Mouse (Mus musculus) kidney, postnatal 0 days (tissue): ENCODE measurements around the gene Pnrc2. TPM values are rescaled to one million over a fixed set of nuclear protein-coding genes. Genes with fewer than 3 reads are reported as not detected.

Experiments used
- ATAC-seq: fragments of 200-750 bp; cut with Nextera tagmentation; replicated peaks from 2 replicates; pipeline ENCODE4 v1.8.0; 2017; ENCODE audit warnings: low read depth, moderate number of reproducible peaks, moderate TSS enrichment, moderate library complexity; ENCODE audit not compliant: low FRiP score
- DNase-seq: peaks from one replicate; pipeline ENCODE4 v3.0.0-alpha.2; 2016; ENCODE audit warnings: low spot score
- H3K27ac ChIP-seq: fragments of 300-500 bp; sonication (generic); 2 replicates; pipeline ENCODE4 v1.5.1; 2014; ENCODE audit warnings: mild to moderate bottlenecking
- H3K27me3 ChIP-seq: fragments of 300-500 bp; sonication (generic); 2 replicates; pipeline ENCODE4 v1.6.1; 2014; ENCODE audit warnings: low read length, mixed read lengths; ENCODE audit not compliant: insufficient read depth
- H3K36me3 ChIP-seq: fragments of 300-500 bp; sonication (generic); 2 replicates; pipeline ENCODE4 v1.6.1; 2014; ENCODE audit warnings: low read length, mixed read lengths; ENCODE audit not compliant: insufficient read depth
- H3K4me1 ChIP-seq: fragments of 300-500 bp; sonication (generic); replicated peaks from 2 replicates; pipeline ENCODE4 v1.6.1; 2014; ENCODE audit warnings: antibody characterized with exemption, low read length, mixed read lengths; ENCODE audit not compliant: insufficient read depth
- H3K4me2 ChIP-seq: fragments of 300-500 bp; sonication (generic); 2 replicates; pipeline ENCODE4 v1.6.1; 2014; ENCODE audit warnings: mild to moderate bottlenecking, low read length, moderate library complexity, mixed read lengths
- H3K4me3 ChIP-seq: fragments of 300-500 bp; sonication (generic); replicated peaks from 2 replicates; pipeline ENCODE4 v1.5.1; 2014; ENCODE audit warnings: low read depth, low read length
- H3K9ac ChIP-seq: fragments of 300-500 bp; sonication (generic); 2 replicates; pipeline ENCODE4 v1.6.1; 2014; ENCODE audit warnings: low read depth, low read length
- H3K9me3 ChIP-seq: fragments of 300-500 bp; sonication (generic); replicated peaks from 2 replicates; pipeline ENCODE4 v1.6.1; 2016; ENCODE audit warnings: low read length, inconsistent platforms, mixed read lengths
- CTCF ChIP-seq: IDR thresholded peaks from 2 replicates; pipeline ENCODE4 v1.5.1; 2016; ENCODE audit warnings: antibody characterized with exemption, low read depth, mild to moderate bottlenecking, moderate library complexity
- WGBS: fragments of 180-500 bp; shearing (Covaris S2); extraction: QIAGEN DNeasy Blood & Tissue Kit; methylation state at CpG from one replicate; pipeline ENCODE4 v1.1.7; 2014; 5-methylcytosine and 5-hydroxymethylcytosine counted together
- polyA plus RNA-seq: library from polyadenylated mRNA; unstranded; fragments of >200 nt; fragmentation: Nextera tagmentation; extraction: Ambion mirVana; gene quantifications from 2 replicates; pipeline ENCODE4 v1.2.1, GENCODE M21; 2015

Gene Pnrc2
- polyA plus RNA-seq, 1 experiment from 2014 or later: 190 TPM

- WGBS: 8% methylated on average over 6 of the region's 6 CpGs
- Histone ChIP-seq H3K36me3 (no peaks in the 10 kb centered on the region), H3K9me3 (no peaks in the 10 kb centered on the region), H3K9ac (peak overlapping the region; percentile 96), H3K4me2 (peak overlapping the region; percentile 86), H3K27ac (peak overlapping the region; percentile 99), H3K27me3 (no peaks in the 10 kb centered on the region), H3K4me3 (peak overlapping the region; percentile 96), H3K4me1 (peaks cover 20% of the 10 kb centered on the region)
- 0 out of 2 replicates have a peak, but pooled peaks have one; percentile 6 for ATAC-seq
- TF ChIP-seq CTCF: no peak; the same call in 1 of the 2 replicates
- DNase-seq: peak; percentile 82
These were observed 18.6 kb downstream of the Pnrc2 start for GRCm38 (mm10) chr4:135855080-135855479.

GRCm38 (mm10) chr4:135854630-135855029, 19.0 kb downstream of the Pnrc2 start:
- Histone ChIP-seq H3K4me2 (peak overlapping the region; percentile 86; the same call in 1 of the 2 replicates), H3K9me3 (no peaks in the 10 kb centered on the region), H3K36me3 (no peaks in the 10 kb centered on the region), H3K27ac (peak overlapping the region; percentile 99; the same call in 1 of the 2 replicates), H3K27me3 (no peaks in the 10 kb centered on the region), H3K9ac (no peak overlapping the region), H3K4me1 (peaks cover 15% of the 10 kb centered on the region), H3K4me3 (peak overlapping the region; percentile 96; the same call in 1 of the 2 replicates)
- TF ChIP-seq CTCF: no peak
- ATAC-seq (no peak), DNase-seq (no peak)
- 73% methylated on average over 11 of the region's 11 CpGs for WGBS

DNA sequence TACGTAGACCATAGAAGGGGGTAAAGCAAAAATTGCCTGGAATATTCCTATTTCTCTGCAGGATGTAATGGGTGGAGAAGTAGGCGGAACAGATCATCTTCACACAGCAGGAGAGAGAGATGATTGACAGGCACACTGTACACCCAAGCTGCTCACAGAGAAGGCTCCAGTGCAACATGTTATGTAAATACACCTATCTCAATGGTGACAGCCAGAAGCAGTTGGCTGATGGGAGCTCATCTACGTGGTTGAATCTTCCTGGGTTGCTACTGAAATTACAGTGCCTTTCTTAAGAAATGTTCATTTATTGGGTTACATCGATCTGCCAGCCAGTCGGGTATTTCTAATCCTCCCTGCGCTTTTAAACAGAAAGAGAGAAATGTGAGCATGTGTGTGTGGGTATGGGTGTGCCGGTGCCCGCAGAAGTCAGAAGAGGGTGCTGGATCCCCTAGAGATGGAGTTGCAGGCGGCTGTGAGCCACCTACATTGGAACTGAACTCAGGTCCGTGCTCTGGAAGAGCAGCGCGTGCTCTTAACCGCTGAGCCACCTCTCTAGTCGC, 19.6 kb downstream of the Pnrc2 start:
- no peaks in the 10 kb centered on the region for H3K9me3 ChIP-seq
- H3K4me2 ChIP-seq: no peak overlapping the region
- no peaks in the 10 kb centered on the region for H3K36me3 ChIP-seq
- 92% methylated on average over 14 of the region's 14 CpGs for WGBS
- ATAC-seq (no peak), DNase-seq (no peak)
- H3K4me1 ChIP-seq: peaks cover 11% of the 10 kb centered on the region
- no peak overlapping the region for H3K27ac ChIP-seq
- no peak overlapping the region for H3K4me3 ChIP-seq
- H3K27me3 ChIP-seq: no peaks in the 10 kb centered on the region
- TF ChIP-seq CTCF: no peak
- no peak overlapping the region for H3K9ac ChIP-seq

- DNase-seq: no peak
- no peaks in the 10 kb centered on the region for H3K4me1 ChIP-seq
- H3K9me3 ChIP-seq: no peaks in the 10 kb centered on the region
- 89% methylated on average over 9 of the region's 9 CpGs for WGBS
- no peak overlapping the region for H3K27ac ChIP-seq
- H3K36me3 ChIP-seq: no peaks in the 10 kb centered on the region
- TF ChIP-seq CTCF: no peak
- H3K9ac ChIP-seq: no peak overlapping the region
- H3K4me3 ChIP-seq: no peak overlapping the region
- H3K4me2 ChIP-seq: no peak overlapping the region
- H3K27me3 ChIP-seq: no peaks in the 10 kb centered on the region
- no peak for ATAC-seq
These were observed 21.7 kb downstream of the Pnrc2 start for GRCm38 (mm10) chr4:135851942-135852341.

GRCm38 (mm10) chr4:135850411-135851095, 23.1 kb downstream of the Pnrc2 start:
- TF ChIP-seq CTCF: no peak
- DNase-seq (no peak), ATAC-seq (no peak)
- Histone ChIP-seq H3K9me3 (no peaks in the 10 kb centered on the region), H3K27ac (peak overlapping the region; percentile 13; the same call in 1 of the 2 replicates), H3K27me3 (no peaks in the 10 kb centered on the region), H3K4me1 (no peaks in the 10 kb centered on the region), H3K4me2 (no peak overlapping the region), H3K9ac (0 out of 2 replicates have a peak overlapping the region, but pooled peaks have one; percentile 8), H3K4me3 (no peak overlapping the region), H3K36me3 (no peaks in the 10 kb centered on the region)
- 33% methylated on average over 13 of the region's 13 CpGs for WGBS

DNA sequence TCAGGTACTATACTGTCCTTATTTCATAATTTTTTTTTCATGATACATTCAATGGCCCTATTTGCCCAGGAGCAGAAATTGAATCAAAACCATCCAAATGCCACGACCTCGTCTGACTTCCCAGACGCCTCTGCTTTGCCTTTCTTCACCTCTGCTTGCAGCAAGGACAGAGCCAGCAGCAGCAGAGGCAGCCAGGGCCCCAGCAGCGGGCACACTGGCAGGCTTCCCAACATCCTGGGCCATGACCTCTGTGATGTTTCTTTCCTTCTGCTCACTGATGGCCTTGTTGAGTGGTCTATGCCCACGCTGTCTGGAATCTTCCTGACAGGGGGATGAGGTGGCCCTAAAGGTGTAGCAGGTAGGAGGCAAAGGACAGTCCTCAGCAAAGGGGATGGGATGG, 26.1 kb downstream of the Pnrc2 start:
- Histone ChIP-seq H3K9me3 (no peaks in the 10 kb centered on the region), H3K27ac (no peak overlapping the region), H3K36me3 (no peaks in the 10 kb centered on the region), H3K9ac (no peak overlapping the region), H3K4me3 (no peak overlapping the region), H3K4me1 (no peaks in the 10 kb centered on the region), H3K4me2 (no peak overlapping the region), H3K27me3 (no peaks in the 10 kb centered on the region)
- ATAC-seq (no peak), DNase-seq (no peak)
- 56% methylated on average over 5 of the region's 5 CpGs for WGBS
- TF ChIP-seq CTCF: no peak
